Comparison of ENCODE assay signal across 8 mouse cellular contexts in genomic region chr6:145121590-145122420, GRCm38 (mm10). TPM values are rescaled to one million over a fixed set of nuclear protein-coding genes. Genes with fewer than 3 reads are reported as not detected.
DNase-seq lines count a peak whose midpoint lies in the region; ATAC-seq lines count a peak whose summit lies in the region.

No protein-coding gene starts in this region.

- ATAC-seq in neural tube, embryonic 11.5 days (ENCODE audit: insufficient read depth, low FRiP score, low TSS enrichment), result no peak
- ATAC-seq in liver, embryonic 11.5 days (replicated peaks; ENCODE audit: low FRiP score), result peak; percentile 32
- ATAC-seq in forebrain, embryonic 14.5 days, result no peak

- no peaks in the 10 kb centered on the region for H3K27me3 ChIP-seq in neural tube, embryonic 11.5 days (ENCODE audit: control insufficient read depth, insufficient read depth, low read length)
- no peaks in the 10 kb centered on the region for H3K27me3 ChIP-seq in erythroblast, embryonic 14.5 days (ENCODE audit: control insufficient read depth)
- H3K27me3 ChIP-seq in liver, embryonic 11.5 days (replicated peaks; ENCODE audit: control insufficient read depth, insufficient read depth, low read length), result no peaks in the 10 kb centered on the region
- H3K27me3 ChIP-seq in forebrain, embryonic 14.5 days (replicated peaks; ENCODE audit: control insufficient read depth, insufficient read depth, low read length), result no peaks in the 10 kb centered on the region

- H3K36me3 ChIP-seq in neural tube, embryonic 11.5 days (ENCODE audit: control insufficient read depth, insufficient read depth, low read length), result no peaks in the 10 kb centered on the region
- no peaks in the 10 kb centered on the region for H3K36me3 ChIP-seq in erythroblast, embryonic 14.5 days (ENCODE audit: control insufficient read depth)
- no peaks in the 10 kb centered on the region for H3K36me3 ChIP-seq in liver, embryonic 11.5 days (ENCODE audit: control insufficient read depth, insufficient read depth, low read length)
- H3K36me3 ChIP-seq in forebrain, embryonic 14.5 days (ENCODE audit: control insufficient read depth, insufficient read depth, low read length), result no peaks in the 10 kb centered on the region

- WGBS in neural tube, embryonic 11.5 days, result 46% methylated on average over 21 of the region's 21 CpGs
- WGBS in liver, embryonic 11.5 days, result 26% methylated on average over 21 of the region's 21 CpGs
- WGBS in forebrain, embryonic 14.5 days, result 50% methylated on average over 21 of the region's 21 CpGs

- peak; percentile 27 for DNase-seq in neural tube, embryonic 11.5 days (ENCODE audit: low spot score)
- DNase-seq in neural tube, embryonic 10.5 days (ENCODE audit: extremely low spot score, low spot score), result no peak
- DNase-seq in liver, embryonic 11.5 days (ENCODE audit: low spot score), result peak; percentile 65
- DNase-seq in spleen, adult 12 weeks (ENCODE audit: low spot score), result peak; percentile 41
- DNase-seq in ovary, postnatal 14 days (ENCODE audit: low spot score), result no peak
- DNase-seq in forebrain, embryonic 14.5 days (ENCODE audit: low spot score), result no peak
- DNase-seq in adrenal gland, postnatal 4 days (ENCODE audit: low spot score in 2 of 2), result no peak

- no peak overlapping the region for H3K27ac ChIP-seq in neural tube, embryonic 11.5 days (ENCODE audit: low read depth, low read length)
- peak overlapping the region; percentile 86 for H3K27ac ChIP-seq in liver, embryonic 11.5 days (ENCODE audit: low read depth, low read length)
- no peak overlapping the region for H3K27ac ChIP-seq in forebrain, embryonic 14.5 days (ENCODE audit: low read depth, low read length)

- H3K4me1 ChIP-seq in neural tube, embryonic 11.5 days (ENCODE audit: control insufficient read depth, insufficient read depth, low read length), result peaks cover 7% of the 10 kb centered on the region
- peaks cover 52% of the 10 kb centered on the region for H3K4me1 ChIP-seq in erythroblast, embryonic 14.5 days (ENCODE audit: control insufficient read depth)
- peaks cover 47% of the 10 kb centered on the region for H3K4me1 ChIP-seq in liver, embryonic 11.5 days (replicated peaks; ENCODE audit: control insufficient read depth, insufficient read depth, low read length)
- no peaks in the 10 kb centered on the region for H3K4me1 ChIP-seq in forebrain, embryonic 14.5 days (ENCODE audit: control insufficient read depth, insufficient read depth, low read length)

- no peak overlapping the region for H3K4me2 ChIP-seq in neural tube, embryonic 11.5 days (ENCODE audit: low read depth)
- peak overlapping the region; percentile 59 for H3K4me2 ChIP-seq in liver, embryonic 11.5 days
- no peak overlapping the region for H3K4me2 ChIP-seq in forebrain, embryonic 14.5 days (ENCODE audit: low read length)

- H3K4me3 ChIP-seq in neural tube, embryonic 11.5 days (ENCODE audit: low read depth, low read length), result no peak overlapping the region
- H3K4me3 ChIP-seq in erythroblast, embryonic 14.5 days (replicated peaks), result peak overlapping the region; percentile 66
- H3K4me3 ChIP-seq in liver, embryonic 11.5 days (ENCODE audit: low read depth, low read length), result peak overlapping the region; percentile 43
- no peak overlapping the region for H3K4me3 ChIP-seq in forebrain, embryonic 14.5 days (ENCODE audit: low read depth, low read length)

- no peaks in the 10 kb centered on the region for H3K9me3 ChIP-seq in neural tube, embryonic 11.5 days (ENCODE audit: control insufficient read depth, low read length)
- H3K9me3 ChIP-seq in erythroblast, embryonic 14.5 days (ENCODE audit: control insufficient read depth, low read length), result no peaks in the 10 kb centered on the region
- no peaks in the 10 kb centered on the region for H3K9me3 ChIP-seq in liver, embryonic 11.5 days (ENCODE audit: control insufficient read depth, low read length)
- H3K9me3 ChIP-seq in forebrain, embryonic 14.5 days (replicated peaks; ENCODE audit: control insufficient read depth, low read length), result no peaks in the 10 kb centered on the region

- peak overlapping the region; percentile 35; the same call in 1 of the 2 replicates for H3K9ac ChIP-seq in neural tube, embryonic 11.5 days (ENCODE audit: low read length)
- peak overlapping the region; percentile 59 for H3K9ac ChIP-seq in liver, embryonic 11.5 days (ENCODE audit: low read depth, low read length)
- H3K9ac ChIP-seq in forebrain, embryonic 14.5 days (ENCODE audit: low read length), result no peak overlapping the region

RNA-seq across cellular contexts. Expression of gene Lrmp, which starts 6.4 kb away (rescaled TPM):
- 2.8 and 3.5 TPM in 2 replicates for polyA plus RNA-seq in neural tube, embryonic 11.5 days (2014; fragmentation: Nextera tagmentation; extraction: Ambion mirVana)
- 0.96 and 1.6 TPM in 2 replicates for polyA plus RNA-seq in erythroblast, embryonic 14.5 days (2012)
- polyA plus RNA-seq in liver, embryonic 11.5 days (2014; fragmentation: Nextera tagmentation; extraction: Ambion mirVana), result 27.1 and 28.8 TPM in 2 replicates
- 0.58 and 1.1 TPM in 2 replicates for polyA plus RNA-seq in forebrain, embryonic 14.5 days (2014; fragmentation: Nextera tagmentation; extraction: Ambion mirVana)
- total RNA-seq in adrenal gland, postnatal 4 days (2021), result 1 to 10 TPM; 5.2 to 5.9 TPM

RNA-seq across cellular contexts. Expression of gene Bcat1, which starts 45.8 kb away (rescaled TPM):
- polyA plus RNA-seq in neural tube, embryonic 11.5 days (2014; fragmentation: Nextera tagmentation; extraction: Ambion mirVana), result 112 and 114 TPM in 2 replicates
- polyA plus RNA-seq in erythroblast, embryonic 14.5 days (2012), result 0.02 TPM in 1 of 2 replicates, not detected in the other
- 5.0 and 6.0 TPM in 2 replicates for polyA plus RNA-seq in liver, embryonic 11.5 days (2014; fragmentation: Nextera tagmentation; extraction: Ambion mirVana)
- polyA plus RNA-seq in forebrain, embryonic 14.5 days (2014; fragmentation: Nextera tagmentation; extraction: Ambion mirVana), result 105 and 111 TPM in 2 replicates
- total RNA-seq in adrenal gland, postnatal 4 days (2021), result 10 to 100 TPM in 1 of 2 experiments, 1 to 10 TPM in 1; 8.9 to 10.4 TPM

Comparison
In these comparisons a context has a peak if more than half of its experiments do, and no peak if none do; other contexts are left out.
1. DNase-seq: peak in neural tube, embryonic 11.5 days (single experiment), liver, embryonic 11.5 days (single experiment) and spleen, adult 12 weeks (single experiment); none in neural tube, embryonic 10.5 days (single experiment), ovary, postnatal 14 days (single experiment), forebrain, embryonic 14.5 days (single experiment) and adrenal gland, postnatal 4 days (0 of 2).
2. H3K4me3 ChIP-seq: peak in erythroblast, embryonic 14.5 days (single experiment) and liver, embryonic 11.5 days (single experiment); none in neural tube, embryonic 11.5 days (single experiment) and forebrain, embryonic 14.5 days (single experiment).
3. RNA of gene Bcat1, which starts 45.8 kb away (polyA plus RNA-seq): 112 to 114 TPM in neural tube, embryonic 11.5 days and 105 to 111 TPM in forebrain, embryonic 14.5 days; 5.0 to 6.0 TPM in liver, embryonic 11.5 days and 0.02 TPM in erythroblast, embryonic 14.5 days; every median in the first group is over 10 times any median in the second.